8 mouse cellular contexts compared by ENCODE assay signal in the genomic region with DNA sequence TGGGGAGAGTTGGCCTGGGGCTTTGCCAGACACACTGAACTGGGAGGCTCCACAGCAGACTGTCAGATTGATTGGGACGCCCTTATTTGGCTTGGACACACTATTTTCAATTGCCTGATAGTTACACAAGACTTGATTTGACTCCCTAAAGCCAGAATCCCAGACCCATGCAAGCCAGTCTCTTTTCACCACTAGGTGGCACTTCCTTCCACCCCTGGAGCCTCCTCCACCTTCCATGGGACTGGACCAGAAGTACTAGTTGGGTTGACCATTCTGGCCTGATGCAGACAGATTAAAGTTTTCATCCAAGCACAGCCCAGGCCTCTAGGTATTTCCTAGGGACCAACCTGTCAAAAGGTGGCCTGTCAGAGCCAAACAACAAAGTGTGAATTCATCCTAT. TPM values are rescaled to one million over a fixed set of nuclear protein-coding genes. Genes with fewer than 3 reads are reported as not detected.
DNase-seq lines count a peak whose midpoint lies in the region; ATAC-seq and TF ChIP-seq lines count a peak whose summit lies in the region.

No protein-coding gene starts in this region.

- TF ChIP-seq POLR2A in cerebellum, adult 2 months (IDR thresholded peaks at IDR 0.05; ENCODE audit: borderline replicate concordance, insufficient read depth, low read length): no peak
- TF ChIP-seq POLR2A in bone marrow, adult 2 months (IDR thresholded peaks at IDR 0.05; ENCODE audit: borderline replicate concordance, control insufficient read depth, low read depth, low read length): no peak

- no peak overlapping the region for H3K4me3 ChIP-seq in cerebellum, adult 2 months (replicated peaks; ENCODE audit: insufficient read depth, low read depth, low read length)
- H3K4me3 ChIP-seq in limb, embryonic 11.5 days (ENCODE audit: low read depth, low read length): no peak overlapping the region
- H3K4me3 ChIP-seq in limb, embryonic 10.5 days: no peak overlapping the region
- no peak overlapping the region for H3K4me3 ChIP-seq in bone marrow, adult 2 months (replicated peaks; ENCODE audit: control insufficient read depth, low read depth, low read length)
- H3K4me3 ChIP-seq in intestine, embryonic 16.5 days (ENCODE audit: low read length): no peak overlapping the region
- no peak overlapping the region for H3K4me3 ChIP-seq in stomach, postnatal 0 days (ENCODE audit: low read depth, low read length)

- ATAC-seq in limb, embryonic 11.5 days (ENCODE audit: insufficient number of reproducible peaks, low FRiP score, low TSS enrichment, low read depth): no peak
- 0 out of 2 replicates have a peak, but pooled peaks have one; percentile 46 for ATAC-seq in intestine, embryonic 16.5 days
- 0 out of 2 replicates have a peak, but pooled peaks have one; percentile 55 for ATAC-seq in stomach, postnatal 0 days (ENCODE audit: low FRiP score, low TSS enrichment)
- ATAC-seq in erythroid progenitor cell, adult 5-6 weeks (replicated peaks; ENCODE audit: low FRiP score, poor library complexity, severe bottlenecking): no peak

- 34% methylated on average over 1 of the region's 1 CpGs for WGBS in cerebellum, adult 2 months
- WGBS in limb, embryonic 11.5 days: 58% methylated on average over 1 of the region's 1 CpGs
- 60% methylated on average over 1 of the region's 1 CpGs for WGBS in limb, embryonic 10.5 days
- 61% methylated on average over 1 of the region's 1 CpGs for WGBS in bone marrow, adult 2 months
- WGBS in intestine, embryonic 16.5 days: 56% methylated on average over 1 of the region's 1 CpGs
- 68% methylated on average over 1 of the region's 1 CpGs for WGBS in stomach, postnatal 0 days

- H3K36me3 ChIP-seq in limb, embryonic 11.5 days (ENCODE audit: control insufficient read depth, insufficient read depth, low read length): no peaks in the 10 kb centered on the region
- no peaks in the 10 kb centered on the region for H3K36me3 ChIP-seq in limb, embryonic 10.5 days
- H3K36me3 ChIP-seq in intestine, embryonic 16.5 days (ENCODE audit: control insufficient read depth, insufficient read depth, low read length): no peaks in the 10 kb centered on the region; the same call in 1 of the 2 replicates
- H3K36me3 ChIP-seq in stomach, postnatal 0 days (ENCODE audit: control insufficient read depth, insufficient read depth, low read length): no peaks in the 10 kb centered on the region

- no peak overlapping the region for H3K4me2 ChIP-seq in limb, embryonic 11.5 days (ENCODE audit: low read depth, severe bottlenecking)
- no peak overlapping the region for H3K4me2 ChIP-seq in intestine, embryonic 16.5 days (ENCODE audit: low read depth, low read length)
- no peak overlapping the region for H3K4me2 ChIP-seq in stomach, postnatal 0 days (replicated peaks; ENCODE audit: low read depth)

- DNase-seq in cerebellum, adult 2 months: peak; percentile 10 to 19
- no peak for DNase-seq in cerebellum, adult 11-12 months
- DNase-seq in limb, embryonic 11.5 days (ENCODE audit: low spot score): peak; percentile 47
- no peak for DNase-seq in limb, embryonic 10.5 days (ENCODE audit: low spot score)
- peak; percentile 50 for DNase-seq in stomach, postnatal 0 days (ENCODE audit: low spot score)

- TF ChIP-seq EP300 in stomach, postnatal 0 days (optimal IDR thresholded peaks at IDR 0.05): no peak

- H3K9ac ChIP-seq in limb, embryonic 11.5 days (ENCODE audit: low read length): no peak overlapping the region
- no peak overlapping the region for H3K9ac ChIP-seq in intestine, embryonic 16.5 days (ENCODE audit: low read depth, low read length)
- H3K9ac ChIP-seq in stomach, postnatal 0 days (ENCODE audit: low read length): no peak overlapping the region

- no peaks in the 10 kb centered on the region for H3K9me3 ChIP-seq in limb, embryonic 11.5 days (ENCODE audit: control insufficient read depth, low read length)
- no peaks in the 10 kb centered on the region for H3K9me3 ChIP-seq in limb, embryonic 10.5 days (replicated peaks)
- no peaks in the 10 kb centered on the region for H3K9me3 ChIP-seq in intestine, embryonic 16.5 days (ENCODE audit: control insufficient read depth, low read length)
- H3K9me3 ChIP-seq in stomach, postnatal 0 days (ENCODE audit: control insufficient read depth, low read length): no peaks in the 10 kb centered on the region

- no peaks in the 10 kb centered on the region for H3K27me3 ChIP-seq in cerebellum, adult 2 months (ENCODE audit: control insufficient read depth, insufficient read depth, low read length)
- no peaks in the 10 kb centered on the region for H3K27me3 ChIP-seq in limb, embryonic 11.5 days (ENCODE audit: control insufficient read depth, insufficient read depth, low read length)
- no peaks in the 10 kb centered on the region for H3K27me3 ChIP-seq in limb, embryonic 10.5 days (ENCODE audit: low read depth, poor library complexity, severe bottlenecking)
- H3K27me3 ChIP-seq in intestine, embryonic 16.5 days (replicated peaks; ENCODE audit: control insufficient read depth, insufficient read depth, low read length): no peaks in the 10 kb centered on the region
- H3K27me3 ChIP-seq in stomach, postnatal 0 days (ENCODE audit: control insufficient read depth, insufficient read depth, low read length): no peaks in the 10 kb centered on the region

- no peak overlapping the region for H3K27ac ChIP-seq in cerebellum, adult 2 months (ENCODE audit: insufficient read depth, low read length)
- no peak overlapping the region for H3K27ac ChIP-seq in limb, embryonic 11.5 days (replicated peaks; ENCODE audit: low read depth, low read length)
- H3K27ac ChIP-seq in limb, embryonic 10.5 days: no peak overlapping the region
- H3K27ac ChIP-seq in bone marrow, adult 2 months (ENCODE audit: control insufficient read depth, insufficient read depth, low read depth, low read length, poor library complexity): no peak overlapping the region
- H3K27ac ChIP-seq in intestine, embryonic 16.5 days (ENCODE audit: low read length): no peak overlapping the region
- H3K27ac ChIP-seq in stomach, postnatal 0 days (replicated peaks): no peak overlapping the region

- TF ChIP-seq CTCF in cerebellum, adult 2 months (IDR thresholded peaks at IDR 0.05; ENCODE audit: borderline replicate concordance, insufficient read depth, low read depth, low read length): peak; percentile 63
- TF ChIP-seq CTCF in bone marrow, adult 2 months (IDR thresholded peaks at IDR 0.05; ENCODE audit: control insufficient read depth, insufficient read depth, low read length): peak; percentile 57; the same call in 1 of the 2 replicates
- TF ChIP-seq CTCF in stomach, postnatal 0 days (IDR thresholded peaks at IDR 0.05; ENCODE audit: low read depth): peak; percentile 83

- no peaks in the 10 kb centered on the region for H3K4me1 ChIP-seq in cerebellum, adult 2 months (ENCODE audit: control insufficient read depth, insufficient read depth, low read length)
- H3K4me1 ChIP-seq in limb, embryonic 11.5 days (ENCODE audit: control insufficient read depth, insufficient read depth, low read length): no peaks in the 10 kb centered on the region
- H3K4me1 ChIP-seq in limb, embryonic 10.5 days: no peaks in the 10 kb centered on the region
- no peaks in the 10 kb centered on the region for H3K4me1 ChIP-seq in bone marrow, adult 2 months (ENCODE audit: control insufficient read depth, insufficient read depth, low read length)
- no peaks in the 10 kb centered on the region for H3K4me1 ChIP-seq in intestine, embryonic 16.5 days (ENCODE audit: control insufficient read depth, insufficient read depth, low read length)
- H3K4me1 ChIP-seq in stomach, postnatal 0 days (replicated peaks; ENCODE audit: control insufficient read depth, insufficient read depth): no peaks in the 10 kb centered on the region

RNA-seq across cellular contexts. Expression of a gene that starts 58.7 kb away (rescaled TPM):
- 7.9 and 14.7 TPM in 2 replicates for polyA plus RNA-seq in cerebellum, adult 2 months (2012; rRNA removed)
- polyA plus RNA-seq in limb, embryonic 11.5 days (2014; fragmentation: Nextera tagmentation; extraction: Ambion mirVana): 0.41 TPM in 2 replicates
- polyA plus RNA-seq in limb, embryonic 10.5 days (2016; fragmentation: Nextera tagmentation; extraction: Ambion mirVana): 0.64 and 0.84 TPM in 2 replicates
- polyA plus RNA-seq in bone marrow, adult 2 months (2011; ENCODE audit: insufficient read depth, insufficient read length, low replicate concordance, missing spikeins): not detected in 2 replicates
- polyA plus RNA-seq in intestine, embryonic 16.5 days (2015; fragmentation: Nextera tagmentation; extraction: Ambion mirVana): 57.4 and 76.6 TPM in 2 replicates
- polyA plus RNA-seq in stomach, postnatal 0 days (2015; fragmentation: Nextera tagmentation; extraction: Ambion mirVana): 38.5 and 48.4 TPM in 2 replicates
- total RNA-seq in erythroid progenitor cell, adult 5-6 weeks (2015; ENCODE audit: low replicate concordance): not detected in 2 replicates
- not detected in 2 replicates for total RNA-seq in erythroid progenitor cell, adult 5-6 weeks (2017; ENCODE audit: low replicate concordance)

Comparison
In these comparisons a context has a peak if more than half of its experiments do, and no peak if none do; other contexts are left out.
1. DNase-seq: peak in cerebellum, adult 2 months (2 of 2), limb, embryonic 11.5 days (single experiment) and stomach, postnatal 0 days (single experiment); none in cerebellum, adult 11-12 months (single experiment) and limb, embryonic 10.5 days (single experiment).
2. ATAC-seq: peak in intestine, embryonic 16.5 days (single experiment) and stomach, postnatal 0 days (single experiment); none in limb, embryonic 11.5 days (single experiment) and erythroid progenitor cell, adult 5-6 weeks (single experiment).
3. Peak in every context shown above with its lines, with median percentiles within 50 percentile points of each other: CTCF ChIP-seq.